Mouse (Mus musculus): ENCODE data around the gene Prkag2. TPM values are rescaled to one million over a fixed set of nuclear protein-coding genes. Genes with fewer than 3 reads are reported as not detected.

The Prkag2 gene
- polyA plus RNA-seq, 1 experiment, result 18.0 TPM

DNA sequence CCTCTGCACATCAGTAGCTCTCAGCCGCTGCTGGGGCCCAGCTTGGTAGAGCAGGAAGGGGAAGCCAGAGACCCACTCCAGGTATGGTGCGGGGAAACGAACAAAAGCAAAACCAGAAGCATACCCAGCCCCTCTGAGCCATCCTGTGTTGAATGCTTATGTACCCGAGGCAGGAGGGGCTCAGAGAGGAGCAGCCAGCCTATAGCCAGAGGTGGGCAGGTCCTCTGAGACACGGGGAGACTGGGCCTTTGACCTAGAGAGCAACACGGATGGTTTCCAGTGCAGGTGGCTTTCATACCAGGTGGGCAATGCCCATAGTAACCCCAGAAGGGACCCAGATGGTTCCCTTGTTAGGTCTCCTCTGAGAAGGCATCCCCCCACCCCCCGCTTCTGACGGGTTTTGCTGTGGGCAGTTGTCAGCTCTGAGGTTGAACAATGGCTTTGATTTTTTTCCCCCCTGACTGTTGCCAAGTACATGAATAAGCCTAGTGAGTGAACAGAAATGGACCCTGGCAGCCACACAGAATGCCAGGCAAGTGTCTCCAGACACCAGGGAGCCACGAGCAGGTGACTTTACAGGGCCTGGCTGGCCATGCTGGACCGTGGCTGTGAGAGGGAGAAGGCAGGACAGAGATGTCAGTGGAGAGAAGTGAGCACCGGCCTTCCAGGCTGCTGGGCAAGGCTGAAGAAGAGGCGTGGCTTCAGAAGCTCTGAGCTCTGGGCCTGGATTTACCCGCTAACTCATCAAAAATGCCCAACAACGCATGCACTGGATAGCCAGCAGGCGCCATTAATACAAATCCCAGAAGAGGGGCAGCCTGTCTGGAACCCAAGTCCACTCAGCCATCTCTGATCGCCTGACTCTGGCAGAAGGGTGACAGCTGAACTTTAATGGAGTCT is 147.3 kb downstream of the Prkag2 start:
- Histone ChIP-seq H3K4me3 (replicated peaks; ENCODE audit: extremely low read depth, low read depth, low read length) (no peak overlapping the region), H3K4me1 (ENCODE audit: control insufficient read depth, insufficient read depth, low read length) (no peaks in the 10 kb centered on the region)
- TF ChIP-seq POLR2A (IDR thresholded peaks at IDR 0.05; ENCODE audit: borderline replicate concordance, extremely low read depth, low read depth, low read length) (no peak), CTCF (IDR thresholded peaks at IDR 0.05; ENCODE audit: insufficient read depth, low read length) (no peak)
- no peak for DNase-seq
- WGBS, result 58% methylated on average over 16 of the region's 16 CpGs

DNA sequence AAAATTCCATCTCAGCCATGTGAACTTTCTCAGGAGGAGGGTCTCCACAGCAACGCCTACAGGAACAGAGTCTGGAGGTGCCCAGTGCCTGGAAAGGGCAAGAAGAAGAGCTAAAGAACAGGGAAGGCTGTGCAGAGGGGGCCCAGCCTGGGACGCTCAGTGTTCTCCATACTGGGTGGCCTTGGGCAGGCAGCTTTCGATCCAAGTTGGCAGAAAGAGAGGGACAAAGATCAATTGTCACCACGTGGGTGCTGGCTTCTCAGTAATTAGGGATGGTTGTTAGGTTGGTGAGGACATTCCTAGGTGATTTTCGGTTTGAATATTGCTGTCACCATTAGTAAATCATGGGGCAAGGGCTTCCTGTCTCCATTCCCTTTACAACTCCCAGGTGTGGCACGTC is 148.2 kb downstream of the Prkag2 start:
- no peak for DNase-seq
- Histone ChIP-seq H3K4me1 (ENCODE audit: control insufficient read depth, insufficient read depth, low read length) (no peaks in the 10 kb centered on the region), H3K4me3 (replicated peaks; ENCODE audit: extremely low read depth, low read depth, low read length) (no peak overlapping the region)
- TF ChIP-seq POLR2A (IDR thresholded peaks at IDR 0.05; ENCODE audit: borderline replicate concordance, extremely low read depth, low read depth, low read length), result no peak
- TF ChIP-seq CTCF (IDR thresholded peaks at IDR 0.05; ENCODE audit: insufficient read depth, low read length), result no peak
- WGBS, result 69% methylated on average over 6 of the region's 6 CpGs

DNA sequence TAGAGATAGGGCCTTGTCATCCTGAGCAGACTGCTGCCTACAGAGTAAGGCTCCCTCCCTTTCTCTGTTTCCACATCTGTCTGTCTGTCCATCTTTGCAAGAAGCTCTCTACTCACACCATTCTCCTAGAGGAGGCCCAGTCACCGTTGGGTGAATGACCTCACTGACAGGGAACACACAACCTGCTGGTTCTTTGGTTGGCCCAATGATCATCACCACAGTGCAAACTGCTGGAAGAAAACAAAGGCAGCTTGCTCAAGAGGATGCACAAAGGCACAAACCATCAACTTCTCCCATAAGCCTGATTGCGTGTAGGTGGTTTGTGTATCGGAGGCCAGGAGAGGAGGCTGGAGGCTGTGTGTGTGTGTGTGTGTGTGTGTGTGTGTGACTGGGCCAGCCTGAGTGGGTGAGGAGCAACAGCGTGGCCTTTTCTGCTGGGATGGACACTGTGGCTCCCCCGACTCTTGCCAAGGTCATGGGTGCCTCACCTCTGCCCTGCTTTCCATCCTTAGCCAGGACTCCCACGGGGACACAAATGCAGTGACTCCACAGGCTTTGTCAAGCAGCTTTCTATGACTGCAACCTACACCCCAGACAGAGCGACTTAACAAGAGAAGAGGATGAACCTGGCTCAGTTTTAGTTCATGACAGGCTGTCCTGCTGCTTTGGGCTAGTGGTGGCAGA is 149.4 kb downstream of the Prkag2 start:
- 77% methylated on average over 7 of the region's 7 CpGs for WGBS
- no peak for TF ChIP-seq CTCF (IDR thresholded peaks at IDR 0.05; ENCODE audit: insufficient read depth, low read length)
- TF ChIP-seq POLR2A (IDR thresholded peaks at IDR 0.05; ENCODE audit: borderline replicate concordance, extremely low read depth, low read depth, low read length), result no peak
- Histone ChIP-seq H3K4me1 (ENCODE audit: control insufficient read depth, insufficient read depth, low read length) (no peaks in the 10 kb centered on the region), H3K4me3 (replicated peaks; ENCODE audit: extremely low read depth, low read depth, low read length) (no peak overlapping the region)
- no peak for DNase-seq

GRCm38 (mm10) chr5:24950039-24950438 is 150.4 kb downstream of the Prkag2 start:
- Histone ChIP-seq H3K4me1 (ENCODE audit: control insufficient read depth, insufficient read depth, low read length) (no peaks in the 10 kb centered on the region), H3K4me3 (replicated peaks; ENCODE audit: extremely low read depth, low read depth, low read length) (no peak overlapping the region)
- TF ChIP-seq CTCF (IDR thresholded peaks at IDR 0.05; ENCODE audit: insufficient read depth, low read length) (no peak), POLR2A (IDR thresholded peaks at IDR 0.05; ENCODE audit: borderline replicate concordance, extremely low read depth, low read depth, low read length) (no peak)
- DNase-seq, result no peak
- WGBS, result 72% methylated on average over 6 of the region's 6 CpGs

DNA sequence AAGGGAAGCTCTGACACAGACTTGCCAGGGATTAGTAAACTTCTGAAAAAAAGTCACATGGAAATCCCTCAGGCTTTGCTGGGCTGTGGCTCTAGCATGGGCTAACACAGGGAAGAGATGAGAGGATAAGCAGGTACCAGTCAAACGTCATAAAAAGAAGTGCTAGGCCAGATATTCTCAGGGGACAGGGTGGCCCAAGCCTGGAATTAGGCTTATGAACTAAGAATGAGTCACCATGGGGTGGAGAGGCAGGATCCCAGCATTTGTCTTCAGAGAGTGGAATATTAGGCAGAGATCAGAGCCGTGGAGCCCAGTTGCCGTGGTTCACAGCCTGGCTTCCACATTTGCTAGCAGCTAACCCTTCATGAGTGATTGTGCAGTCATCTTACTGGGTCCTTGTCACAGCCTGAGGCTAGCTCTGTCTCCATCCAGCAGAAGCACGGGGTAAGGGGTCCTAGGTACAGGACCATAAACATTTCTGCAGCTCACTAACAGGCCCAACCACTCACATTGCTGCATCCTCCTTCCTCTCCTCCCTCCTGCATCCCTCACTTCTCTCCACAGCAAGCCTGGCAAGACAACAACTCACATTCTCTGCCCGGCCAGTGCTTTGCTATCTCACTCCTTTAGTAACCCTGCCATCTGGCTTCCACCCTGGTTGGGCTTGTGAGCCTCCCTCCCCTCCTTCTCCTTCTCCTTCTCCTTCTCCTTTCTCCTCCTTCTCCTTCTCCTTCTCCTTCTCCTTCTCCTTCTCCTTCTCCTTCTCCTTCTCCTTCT is 162.2 kb downstream of the Prkag2 start:
- 60% methylated on average over 5 of the region's 5 CpGs for WGBS
- H3K4me3 ChIP-seq (replicated peaks; ENCODE audit: extremely low read depth, low read depth, low read length), result no peak overlapping the region
- no peak for DNase-seq
- TF ChIP-seq CTCF (IDR thresholded peaks at IDR 0.05; ENCODE audit: insufficient read depth, low read length) (no peak), POLR2A (IDR thresholded peaks at IDR 0.05; ENCODE audit: borderline replicate concordance, extremely low read depth, low read depth, low read length) (no peak)
- no peaks in the 10 kb centered on the region for H3K4me1 ChIP-seq (ENCODE audit: control insufficient read depth, insufficient read depth, low read length)

- Histone ChIP-seq H3K4me3 (replicated peaks; ENCODE audit: extremely low read depth, low read depth, low read length) (no peak overlapping the region), H3K4me1 (ENCODE audit: control insufficient read depth, insufficient read depth, low read length) (no peaks in the 10 kb centered on the region)
- WGBS, result 43% methylated on average over 8 of the region's 8 CpGs
- no peak for TF ChIP-seq CTCF (IDR thresholded peaks at IDR 0.05; ENCODE audit: insufficient read depth, low read length)
- TF ChIP-seq POLR2A (IDR thresholded peaks at IDR 0.05; ENCODE audit: borderline replicate concordance, extremely low read depth, low read depth, low read length), result no peak
- no peak for DNase-seq
These were observed 164.0 kb downstream of the Prkag2 start for GRCm38 (mm10) chr5:24936451-24936850.

- no peak for DNase-seq
- Histone ChIP-seq H3K4me1 (ENCODE audit: control insufficient read depth, insufficient read depth, low read length) (no peaks in the 10 kb centered on the region), H3K4me3 (replicated peaks; ENCODE audit: extremely low read depth, low read depth, low read length) (no peak overlapping the region)
- TF ChIP-seq CTCF (IDR thresholded peaks at IDR 0.05; ENCODE audit: insufficient read depth, low read length), result no peak
- WGBS, result 91% methylated on average over 10 of the region's 10 CpGs
These were observed 165.0 kb downstream of the Prkag2 start for GRCm38 (mm10) chr5:24935446-24935845.

DNA sequence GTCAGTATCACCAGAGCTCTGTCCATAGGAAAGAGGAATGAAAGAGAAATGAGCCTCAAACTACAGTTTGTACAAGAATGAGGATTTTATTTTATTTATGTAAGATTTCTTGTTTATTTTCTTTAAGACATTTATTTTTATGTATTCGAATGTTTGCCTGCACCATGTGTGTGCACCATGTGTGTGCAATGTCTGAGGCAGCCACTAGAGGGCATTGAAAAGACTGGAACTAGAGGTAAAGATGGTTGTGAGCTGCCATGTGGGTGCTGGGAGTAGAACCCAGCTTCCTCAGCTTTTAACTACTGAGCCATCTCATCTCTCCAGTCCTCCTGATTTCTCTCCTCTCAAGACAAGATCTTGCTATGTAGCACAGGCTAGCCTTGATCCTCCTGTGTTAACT is 166.7 kb downstream of the Prkag2 start:
- no peak overlapping the region for H3K4me3 ChIP-seq (replicated peaks; ENCODE audit: extremely low read depth, low read depth, low read length)
- no peak for DNase-seq
- 97% methylated on average over 1 of the region's 1 CpGs for WGBS
- TF ChIP-seq CTCF (IDR thresholded peaks at IDR 0.05; ENCODE audit: insufficient read depth, low read length), result no peak
- TF ChIP-seq POLR2A (IDR thresholded peaks at IDR 0.05; ENCODE audit: borderline replicate concordance, extremely low read depth, low read depth, low read length), result no peak
- no peaks in the 10 kb centered on the region for H3K4me1 ChIP-seq (ENCODE audit: control insufficient read depth, insufficient read depth, low read length)

- no peaks in the 10 kb centered on the region for H3K4me1 ChIP-seq (ENCODE audit: control insufficient read depth, insufficient read depth, low read length)
- DNase-seq, result peak; percentile 9
- 71% methylated on average over 10 of the region's 10 CpGs for WGBS
- TF ChIP-seq POLR2A (IDR thresholded peaks at IDR 0.05; ENCODE audit: borderline replicate concordance, extremely low read depth, low read depth, low read length) (no peak), CTCF (IDR thresholded peaks at IDR 0.05; ENCODE audit: insufficient read depth, low read length) (no peak)
- H3K4me3 ChIP-seq (replicated peaks; ENCODE audit: extremely low read depth, low read depth, low read length), result no peak overlapping the region
These were observed 168.8 kb downstream of the Prkag2 start for GRCm38 (mm10) chr5:24931578-24932185.
